Mouse (Mus musculus): ENCODE data around the gene Apba3. TPM values are rescaled to one million over a fixed set of nuclear protein-coding genes. Genes with fewer than 3 reads are reported as not detected.
A peak's percentile ranks its signal among the peaks of the same experiment; 100 is the strongest.

Gene Apba3
- polyA plus RNA-seq, 1 experiment from 2014 or later, result 57.2 TPM

DNA sequence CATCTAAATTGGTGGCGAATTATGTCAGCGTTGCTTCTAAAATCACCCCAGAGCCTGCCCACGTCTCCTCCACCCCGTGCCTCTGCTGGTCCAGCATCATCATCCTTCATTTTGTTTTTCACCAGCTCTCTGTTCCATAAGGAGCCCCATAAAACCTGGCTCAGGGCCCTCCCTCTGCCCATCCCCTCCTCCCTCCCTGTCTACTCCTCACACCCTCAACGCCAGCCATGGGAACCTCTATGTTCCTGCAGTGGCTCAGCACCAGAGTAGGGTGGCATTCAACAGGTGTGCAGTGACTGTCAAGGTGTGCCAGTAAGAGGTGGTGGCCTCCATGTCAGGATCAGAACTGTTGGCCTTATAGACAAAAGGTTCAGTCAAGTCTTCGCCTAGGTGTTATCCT, 28.4 kb downstream of the Apba3 start:
- Histone ChIP-seq H3K9me3 (no peaks in the 10 kb centered on the region), H3K4me3 (peak overlapping the region; percentile 75), H3K36me3 (replicated peaks) (peaks cover 42% of the 10 kb centered on the region), H3K27ac (replicated peaks) (no peak overlapping the region), H3K27me3 (replicated peaks; ENCODE audit: low read depth, poor library complexity, severe bottlenecking) (peaks cover 22% of the 10 kb centered on the region), H3K4me1 (peaks cover 74% of the 10 kb centered on the region)
- no peak for DNase-seq (ENCODE audit: low spot score)
- WGBS, result 92% methylated on average over 6 of the region's 6 CpGs

DNA sequence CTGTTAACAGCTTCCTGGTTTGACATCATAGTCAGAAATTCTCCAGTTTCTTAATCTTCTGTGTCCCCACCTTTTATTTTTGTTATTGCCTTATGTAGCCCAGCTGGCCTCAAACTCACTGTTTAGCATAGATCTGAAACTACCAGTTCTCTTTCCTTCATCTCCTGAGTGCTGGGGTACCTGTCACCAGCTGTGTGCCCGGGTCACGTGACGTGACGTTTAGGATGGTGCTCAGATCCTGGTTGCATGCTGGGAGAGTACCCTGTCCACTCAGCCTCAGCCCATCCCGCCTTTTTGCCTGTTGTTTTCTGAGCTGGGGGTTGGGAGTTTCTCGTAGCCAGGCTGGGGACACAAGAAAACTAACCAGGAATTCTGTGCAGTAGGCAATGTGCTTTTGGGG, 30.5 kb downstream of the Apba3 start:
- no peak overlapping the region for H3K27ac ChIP-seq (replicated peaks)
- peaks cover 81% of the 10 kb centered on the region for H3K4me1 ChIP-seq

DNA sequence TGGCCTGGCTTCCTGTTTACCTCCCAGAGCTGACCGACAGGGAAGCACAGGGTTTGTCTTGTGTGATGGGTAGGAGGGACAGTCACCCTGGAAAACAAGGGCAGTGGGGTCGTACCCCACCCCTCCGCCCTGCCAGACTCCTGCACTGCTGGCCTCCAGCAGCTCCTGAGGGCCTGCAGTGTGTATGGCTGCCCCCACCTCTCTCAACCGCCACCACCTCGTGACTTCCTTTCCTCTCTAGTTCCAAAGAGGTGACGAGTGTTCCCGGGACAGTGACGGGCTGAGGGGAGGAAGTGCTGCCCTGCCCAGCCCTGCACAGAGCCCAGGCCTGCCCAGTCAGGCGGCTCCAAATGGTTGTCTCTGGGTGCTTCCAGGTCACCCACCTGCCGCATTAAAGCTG, 31.1 kb downstream of the Apba3 start:
- WGBS, result 49% methylated on average over 10 of the region's 10 CpGs
- peaks cover 61% of the 10 kb centered on the region for H3K36me3 ChIP-seq (replicated peaks)
- no peak overlapping the region for H3K4me3 ChIP-seq
- no peaks in the 10 kb centered on the region for H3K27me3 ChIP-seq (replicated peaks; ENCODE audit: low read depth, poor library complexity, severe bottlenecking)
- H3K9me3 ChIP-seq, result no peaks in the 10 kb centered on the region
- H3K4me1 ChIP-seq, result peaks cover 87% of the 10 kb centered on the region
- H3K27ac ChIP-seq (replicated peaks), result peak overlapping the region; percentile 49; the same call in 1 of the 2 replicates
- no peak for DNase-seq (ENCODE audit: low spot score)

More for the DNA sequence above, 30.5 kb downstream of the Apba3 start:
- H3K27me3 ChIP-seq (replicated peaks; ENCODE audit: low read depth, poor library complexity, severe bottlenecking), result peaks cover 1% of the 10 kb centered on the region; the same call in 1 of the 2 replicates
- H3K4me3 ChIP-seq, result no peak overlapping the region
- H3K36me3 ChIP-seq (replicated peaks), result peaks cover 57% of the 10 kb centered on the region
- H3K9me3 ChIP-seq, result no peaks in the 10 kb centered on the region
- DNase-seq (ENCODE audit: low spot score), result no peak
- 70% methylated on average over 6 of the region's 6 CpGs for WGBS

DNA sequence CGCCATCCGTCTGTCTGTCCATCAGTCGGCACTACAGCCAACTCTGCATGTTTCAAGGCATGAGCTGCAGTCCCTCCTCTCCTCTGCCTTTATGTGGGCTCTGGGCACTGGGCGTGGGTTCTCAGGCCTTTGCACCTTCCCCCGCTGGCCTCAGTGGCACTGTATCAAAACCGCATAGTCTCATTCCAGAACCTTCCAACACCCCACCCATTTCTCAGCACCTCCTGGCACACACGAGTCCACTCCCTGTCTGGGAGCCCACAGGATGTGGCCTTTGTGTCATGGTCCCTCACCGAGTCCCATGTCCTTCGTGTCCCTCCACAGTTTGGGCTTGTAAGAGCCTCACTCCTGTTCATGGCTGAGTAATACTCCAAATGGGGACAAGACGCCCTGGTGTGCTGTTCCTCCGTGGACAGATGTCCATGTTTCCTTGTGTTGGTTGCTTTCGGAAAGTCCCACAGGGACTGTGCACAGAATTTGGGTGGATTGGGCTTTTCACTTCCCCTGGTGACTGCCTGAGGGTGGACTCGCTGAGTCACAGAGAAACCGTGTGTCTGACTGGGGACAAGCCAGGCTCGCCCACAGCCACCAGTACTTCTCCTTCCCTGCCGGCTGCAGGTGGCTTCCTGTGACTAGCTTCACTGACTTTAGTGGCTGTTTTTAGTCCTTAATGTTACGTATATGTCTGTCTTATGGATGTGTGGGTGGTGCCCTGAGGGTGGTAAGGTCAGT, 31.8 kb downstream of the Apba3 start:
- Histone ChIP-seq H3K27me3 (replicated peaks; ENCODE audit: low read depth, poor library complexity, severe bottlenecking) (no peaks in the 10 kb centered on the region), H3K36me3 (replicated peaks) (peaks cover 65% of the 10 kb centered on the region), H3K4me1 (peaks cover 87% of the 10 kb centered on the region), H3K27ac (replicated peaks) (0 out of 2 replicates have a peak overlapping the region, but pooled peaks have one; percentile 3), H3K4me3 (no peak overlapping the region), H3K9me3 (no peaks in the 10 kb centered on the region)
- WGBS, result 92% methylated on average over 17 of the region's 17 CpGs
- no peak for DNase-seq (ENCODE audit: low spot score)

DNA sequence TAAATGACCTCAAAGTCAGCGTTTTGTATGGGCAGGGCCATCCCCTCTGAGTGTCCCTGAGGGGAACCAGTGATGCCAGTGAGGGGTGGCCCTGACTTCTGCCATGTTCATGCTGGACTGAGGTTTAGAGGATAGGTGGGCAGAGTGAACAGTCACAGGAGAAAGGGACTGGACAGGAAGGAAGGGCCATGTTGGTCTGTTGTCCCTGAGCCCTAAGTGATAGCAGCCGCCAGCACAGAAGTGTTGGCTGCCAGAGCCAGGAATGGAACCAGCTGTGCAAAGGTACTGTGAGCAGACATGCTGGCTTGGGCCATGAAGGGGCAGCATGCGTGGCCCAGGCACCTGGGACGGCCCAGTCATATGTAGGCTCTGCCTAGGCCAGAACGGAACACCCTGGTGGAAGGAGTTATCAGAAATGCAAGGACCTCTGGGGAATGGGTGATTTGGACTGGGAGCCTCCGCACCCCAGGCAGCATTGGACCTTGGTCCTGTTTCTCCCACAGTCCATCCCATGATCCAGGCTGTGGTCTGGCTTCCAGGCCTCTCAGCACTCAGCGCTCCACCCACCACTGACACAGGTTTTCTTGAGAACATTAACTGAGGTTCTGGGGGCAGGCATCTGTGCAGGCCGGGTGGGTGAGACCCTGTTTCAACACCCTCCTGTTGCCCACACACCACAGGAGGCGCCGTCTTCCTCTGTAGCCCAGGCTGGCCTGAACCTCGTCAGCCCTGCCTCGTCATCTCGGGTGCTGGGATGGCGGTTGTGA, 33.0 kb downstream of the Apba3 start:
- H3K27ac ChIP-seq (replicated peaks), result peak overlapping the region; percentile 11; the same call in 1 of the 2 replicates
- no peaks in the 10 kb centered on the region for H3K9me3 ChIP-seq
- no peaks in the 10 kb centered on the region for H3K27me3 ChIP-seq (replicated peaks; ENCODE audit: low read depth, poor library complexity, severe bottlenecking)
- DNase-seq (ENCODE audit: low spot score), result no peak
- H3K4me3 ChIP-seq, result no peak overlapping the region; the same call in 1 of the 2 replicates
- peaks cover 86% of the 10 kb centered on the region for H3K4me1 ChIP-seq
- peaks cover 60% of the 10 kb centered on the region for H3K36me3 ChIP-seq (replicated peaks)
- WGBS, result 91% methylated on average over 14 of the region's 14 CpGs

DNA sequence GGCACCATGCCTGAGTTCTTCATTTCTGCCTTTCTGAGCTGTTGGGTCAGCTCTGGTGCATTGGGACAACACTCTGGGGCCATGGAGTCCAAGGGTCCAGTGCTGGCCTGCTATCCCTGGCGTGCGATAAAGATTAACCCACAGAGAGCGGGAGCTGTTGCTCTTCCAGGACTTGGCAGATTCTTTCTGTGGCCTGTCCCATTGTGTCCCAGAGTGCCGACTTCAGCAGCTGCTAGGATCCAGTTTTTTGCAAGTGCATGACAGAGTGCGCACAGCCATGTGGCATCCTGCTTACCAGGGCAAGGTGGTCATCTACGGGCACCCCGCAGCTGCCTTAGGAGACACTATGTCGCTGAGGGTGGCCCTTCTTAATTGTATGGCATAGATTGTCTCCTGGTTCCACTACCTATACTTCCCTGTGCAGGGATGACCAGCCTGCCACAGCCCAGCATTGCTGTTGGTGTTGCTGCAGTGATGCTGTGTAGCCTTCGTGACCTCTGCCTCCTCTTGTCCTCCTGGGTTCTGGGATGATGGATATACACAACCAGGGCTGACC, 33.7 kb downstream of the Apba3 start:
- Histone ChIP-seq H3K27me3 (replicated peaks; ENCODE audit: low read depth, poor library complexity, severe bottlenecking) (no peaks in the 10 kb centered on the region), H3K4me3 (peak overlapping the region; percentile 4; the same call in 1 of the 2 replicates), H3K9me3 (no peaks in the 10 kb centered on the region), H3K4me1 (peaks cover 79% of the 10 kb centered on the region), H3K36me3 (replicated peaks) (peaks cover 59% of the 10 kb centered on the region), H3K27ac (replicated peaks) (peak overlapping the region; percentile 11; the same call in 1 of the 2 replicates)
- 86% methylated on average over 9 of the region's 9 CpGs for WGBS
- DNase-seq (ENCODE audit: low spot score), result no peak

DNA sequence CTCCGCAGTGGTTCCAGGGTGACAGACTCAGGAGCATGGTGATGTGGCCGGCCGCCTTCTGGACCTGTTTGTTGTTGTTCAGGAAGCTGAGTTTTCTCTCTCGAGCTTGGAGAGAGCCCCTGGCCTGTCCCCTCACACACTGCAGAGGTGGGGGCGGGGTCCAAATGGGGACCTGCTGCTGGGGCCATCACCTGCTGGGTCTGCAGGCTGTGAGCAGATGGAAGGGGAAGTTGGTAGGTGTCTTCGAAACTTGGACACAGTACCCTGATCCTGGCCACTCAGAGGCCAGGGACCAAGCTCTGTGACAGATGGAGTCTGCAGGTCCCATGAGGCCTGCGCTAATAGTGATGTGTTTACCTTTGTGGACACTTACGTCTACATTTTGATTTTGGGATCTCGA, 34.6 kb downstream of the Apba3 start:
- Histone ChIP-seq H3K9me3 (no peaks in the 10 kb centered on the region), H3K36me3 (replicated peaks) (peaks cover 60% of the 10 kb centered on the region), H3K27me3 (replicated peaks; ENCODE audit: low read depth, poor library complexity, severe bottlenecking) (no peaks in the 10 kb centered on the region), H3K4me1 (peaks cover 72% of the 10 kb centered on the region), H3K27ac (replicated peaks) (no peak overlapping the region), H3K4me3 (no peak overlapping the region)
- 78% methylated on average over 9 of the region's 9 CpGs for WGBS
- DNase-seq (ENCODE audit: low spot score), result no peak

DNA sequence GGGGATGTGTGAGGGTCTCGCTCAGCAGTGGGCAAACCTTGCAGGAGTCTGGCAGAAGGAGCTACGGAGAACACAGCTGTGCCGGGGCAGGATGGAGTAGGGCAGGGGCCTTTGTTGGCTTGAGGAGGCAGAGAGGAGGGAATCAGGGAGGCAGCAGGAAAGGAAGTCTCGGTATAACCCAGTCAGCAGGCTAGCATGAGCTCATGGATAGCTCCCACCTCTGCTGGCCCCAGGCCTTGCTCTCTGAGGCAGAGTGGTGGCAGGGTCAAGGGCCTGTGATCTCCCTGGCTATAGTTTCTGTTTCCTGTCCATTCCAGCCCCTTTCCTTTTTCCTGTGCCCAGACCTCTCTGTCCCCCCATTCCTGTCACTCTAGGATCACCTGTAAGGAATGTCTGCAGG, 35.5 kb downstream of the Apba3 start:
- Histone ChIP-seq H3K36me3 (replicated peaks) (peaks cover 64% of the 10 kb centered on the region), H3K27ac (replicated peaks) (peak overlapping the region; percentile 60), H3K4me1 (peaks cover 67% of the 10 kb centered on the region), H3K9me3 (no peaks in the 10 kb centered on the region), H3K4me3 (peak overlapping the region; percentile 9; the same call in 1 of the 2 replicates), H3K27me3 (replicated peaks; ENCODE audit: low read depth, poor library complexity, severe bottlenecking) (no peaks in the 10 kb centered on the region)
- 79% methylated on average over 4 of the region's 4 CpGs for WGBS
- no peak for DNase-seq (ENCODE audit: low spot score)

DNA sequence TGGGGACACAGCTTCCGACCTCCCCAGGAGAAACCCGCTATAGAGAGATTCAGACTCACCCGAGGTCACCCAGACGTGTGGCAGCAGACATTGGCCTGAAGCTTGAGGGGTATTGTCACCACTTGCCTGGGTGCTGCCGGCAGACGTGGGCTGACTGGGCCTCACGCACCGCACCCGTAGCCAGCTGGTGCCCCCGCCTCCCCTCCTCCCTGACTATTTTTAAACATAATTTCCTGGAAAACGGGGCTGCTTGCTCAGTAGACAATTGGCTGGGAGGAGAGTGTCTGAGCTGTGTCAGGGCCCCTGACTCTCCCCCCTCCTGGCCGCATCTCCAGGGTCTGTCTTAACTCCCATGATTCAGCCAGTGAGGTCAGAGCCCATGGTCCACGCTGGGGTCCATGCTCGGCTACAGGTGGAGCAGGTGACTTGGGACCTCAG, 36.0 kb downstream of the Apba3 start:
- Histone ChIP-seq H3K4me3 (peak overlapping the region; percentile 9; the same call in 1 of the 2 replicates), H3K9me3 (no peaks in the 10 kb centered on the region), H3K36me3 (replicated peaks) (peaks cover 68% of the 10 kb centered on the region), H3K27me3 (replicated peaks; ENCODE audit: low read depth, poor library complexity, severe bottlenecking) (no peaks in the 10 kb centered on the region), H3K27ac (replicated peaks) (peak overlapping the region; percentile 60), H3K4me1 (peaks cover 62% of the 10 kb centered on the region)
- no peak for DNase-seq (ENCODE audit: low spot score)
- WGBS, result 81% methylated on average over 14 of the region's 14 CpGs

DNA sequence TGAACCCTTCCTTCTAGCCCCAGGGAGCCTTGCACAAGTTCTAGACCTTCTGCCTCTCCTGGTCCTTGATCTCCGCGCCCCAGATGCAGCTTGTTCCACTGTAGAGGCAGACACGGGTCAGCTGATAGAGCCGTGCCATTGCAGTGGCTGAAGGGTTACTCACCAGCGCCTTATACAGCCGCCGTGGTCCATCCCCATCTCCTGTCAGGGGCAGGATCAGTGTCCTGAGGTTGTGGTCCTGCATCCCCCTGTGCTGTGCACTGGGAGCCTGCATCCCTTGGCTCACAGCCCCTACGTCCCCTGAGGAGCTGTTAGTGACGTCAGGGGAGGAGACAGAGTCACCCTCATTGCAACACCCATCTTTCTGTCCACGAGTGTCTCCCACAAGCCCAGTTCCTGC, 36.5 kb downstream of the Apba3 start:
- Histone ChIP-seq H3K27ac (replicated peaks) (peak overlapping the region; percentile 36), H3K4me1 (peaks cover 57% of the 10 kb centered on the region), H3K9me3 (no peaks in the 10 kb centered on the region), H3K27me3 (replicated peaks; ENCODE audit: low read depth, poor library complexity, severe bottlenecking) (no peaks in the 10 kb centered on the region), H3K36me3 (replicated peaks) (peaks cover 68% of the 10 kb centered on the region), H3K4me3 (0 out of 2 replicates have a peak overlapping the region, but pooled peaks have one; percentile 9)
- 78% methylated on average over 10 of the region's 10 CpGs for WGBS
- DNase-seq (ENCODE audit: low spot score), result no peak

DNA sequence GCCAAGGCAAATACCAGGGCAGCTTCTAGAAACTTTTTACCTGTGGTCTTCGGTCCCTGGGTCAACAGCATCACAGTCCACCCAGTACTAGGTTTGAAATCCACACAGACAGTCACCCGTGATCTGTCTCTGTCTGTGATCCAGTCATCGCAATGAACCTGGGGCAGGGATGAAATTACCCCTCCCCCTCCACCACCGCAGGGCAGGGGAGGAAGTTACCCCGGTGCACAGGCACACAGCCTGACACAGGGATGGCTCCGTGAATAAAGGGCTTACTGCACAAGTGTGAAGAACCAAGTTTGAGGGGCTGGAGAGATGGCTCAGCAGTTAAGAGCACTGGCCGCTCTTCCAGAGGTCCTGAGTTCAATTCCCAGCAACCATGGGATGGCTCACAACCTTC, 37.0 kb downstream of the Apba3 start:
- H3K36me3 ChIP-seq (replicated peaks), result peaks cover 68% of the 10 kb centered on the region
- H3K4me1 ChIP-seq, result peaks cover 57% of the 10 kb centered on the region
- H3K4me3 ChIP-seq, result no peak overlapping the region
- 77% methylated on average over 7 of the region's 7 CpGs for WGBS
- H3K27me3 ChIP-seq (replicated peaks; ENCODE audit: low read depth, poor library complexity, severe bottlenecking), result no peaks in the 10 kb centered on the region
- peak overlapping the region; percentile 36; the same call in 1 of the 2 replicates for H3K27ac ChIP-seq (replicated peaks)
- no peaks in the 10 kb centered on the region for H3K9me3 ChIP-seq
- DNase-seq (ENCODE audit: low spot score), result no peak

DNA sequence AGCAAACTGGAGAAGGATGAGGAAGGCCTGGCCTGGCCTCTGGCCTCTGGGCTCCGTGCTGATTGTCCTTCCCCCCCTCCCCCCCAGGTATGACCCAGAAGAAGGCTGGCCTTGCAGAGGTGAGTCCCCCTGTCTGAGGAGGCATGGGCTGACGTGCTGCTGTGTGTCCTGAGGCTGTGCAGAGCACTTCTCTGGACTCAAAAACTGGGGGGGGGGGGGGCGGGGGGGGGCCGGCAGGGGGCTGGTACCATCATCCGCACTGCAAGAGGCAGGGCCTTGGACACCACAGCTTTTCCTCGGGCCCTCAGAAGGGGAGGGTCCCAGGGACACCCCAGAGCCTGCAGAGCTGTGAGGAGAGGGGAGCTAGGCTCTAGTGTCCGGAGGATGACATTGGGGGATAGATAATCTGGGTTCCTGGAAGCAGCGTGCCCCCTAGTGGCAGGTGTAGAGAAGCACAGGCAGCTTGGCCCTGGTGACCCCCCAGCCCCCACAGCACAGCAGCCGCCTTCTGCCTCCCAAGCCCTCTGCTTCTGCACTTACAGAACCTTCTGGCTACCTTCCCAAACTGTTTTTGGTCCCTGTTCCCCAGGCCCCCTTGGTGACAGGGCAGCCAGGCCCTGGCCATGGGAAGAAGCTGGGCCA, 38.0 kb downstream of the Apba3 start:
- H3K9me3 ChIP-seq, result no peaks in the 10 kb centered on the region
- peak; percentile 64 for DNase-seq (ENCODE audit: low spot score)
- H3K36me3 ChIP-seq (replicated peaks), result peaks cover 76% of the 10 kb centered on the region
- 24% methylated on average over 8 of the region's 9 CpGs for WGBS
- H3K27ac ChIP-seq (replicated peaks), result no peak overlapping the region
- H3K27me3 ChIP-seq (replicated peaks; ENCODE audit: low read depth, poor library complexity, severe bottlenecking), result no peaks in the 10 kb centered on the region
- H3K4me3 ChIP-seq, result no peak overlapping the region
- peaks cover 48% of the 10 kb centered on the region for H3K4me1 ChIP-seq

All from embryonic facial prominence, embryonic 10.5 days (tissue).